Mouse (Mus musculus) lung, adult 2 months (tissue): ENCODE data around the gene Rabl6.

Source experiments
- CTCF ChIP-seq: fragments of 200-500 bp; IDR thresholded peaks from 2 replicates; pipeline ENCODE4 v1.5.1; 2011; ENCODE audit warnings: mild to moderate bottlenecking, low read length, control low read depth; ENCODE audit not compliant: insufficient read depth
- POLR2A ChIP-seq: fragments of 200-500 bp; IDR thresholded peaks from 2 replicates; pipeline ENCODE4 v1.6.1; 2011; ENCODE audit warnings: low read depth, mild to moderate bottlenecking, control low read depth, low read length, borderline replicate concordance; ENCODE audit errors: extremely low read depth

DNA sequence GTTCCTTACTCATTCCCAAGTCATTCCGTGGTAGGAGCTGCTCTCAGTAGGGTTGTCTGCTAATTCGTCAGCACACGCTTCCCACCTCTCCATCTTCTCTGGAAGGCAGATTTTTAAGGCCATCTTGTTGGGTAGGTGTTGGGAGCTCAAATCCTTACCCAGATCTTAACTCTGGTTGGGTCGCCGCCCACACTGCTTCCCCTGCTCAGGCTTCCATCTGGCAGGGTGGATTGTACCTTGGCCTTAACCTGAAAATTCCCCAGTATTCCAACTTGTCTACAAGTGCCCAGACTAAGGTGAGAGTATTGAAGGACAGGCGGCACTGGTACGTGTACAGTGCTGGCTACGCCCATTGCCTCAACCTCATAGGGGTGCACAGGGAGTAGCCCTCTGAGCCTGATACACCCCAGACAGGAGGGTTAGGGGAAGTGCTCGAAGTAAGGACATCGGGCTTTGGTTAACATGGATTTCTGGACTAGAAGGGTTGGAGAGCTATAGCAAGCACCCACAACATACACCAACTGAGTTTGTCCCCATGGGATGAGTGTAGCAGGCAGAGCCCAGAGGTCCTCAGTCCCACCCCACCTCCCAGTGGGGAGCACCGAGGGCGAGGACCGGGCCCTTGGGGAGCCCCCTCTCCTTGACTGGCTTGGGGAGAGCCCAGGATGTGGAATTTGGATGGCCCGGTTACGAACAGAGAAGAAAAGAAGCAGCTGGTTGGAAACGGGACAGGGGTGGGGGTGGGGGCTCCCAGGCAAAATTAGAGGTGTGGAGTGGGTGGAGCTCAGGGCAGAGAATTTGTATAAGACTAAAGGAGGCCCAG lies 32.1 kb downstream of the Rabl6 start:
- TF ChIP-seq CTCF = no peak
- TF ChIP-seq POLR2A = no peak
